Mouse (Mus musculus): Measurements from ENCODE around the gene Nckap5.

Gene Nckap5

DNA sequence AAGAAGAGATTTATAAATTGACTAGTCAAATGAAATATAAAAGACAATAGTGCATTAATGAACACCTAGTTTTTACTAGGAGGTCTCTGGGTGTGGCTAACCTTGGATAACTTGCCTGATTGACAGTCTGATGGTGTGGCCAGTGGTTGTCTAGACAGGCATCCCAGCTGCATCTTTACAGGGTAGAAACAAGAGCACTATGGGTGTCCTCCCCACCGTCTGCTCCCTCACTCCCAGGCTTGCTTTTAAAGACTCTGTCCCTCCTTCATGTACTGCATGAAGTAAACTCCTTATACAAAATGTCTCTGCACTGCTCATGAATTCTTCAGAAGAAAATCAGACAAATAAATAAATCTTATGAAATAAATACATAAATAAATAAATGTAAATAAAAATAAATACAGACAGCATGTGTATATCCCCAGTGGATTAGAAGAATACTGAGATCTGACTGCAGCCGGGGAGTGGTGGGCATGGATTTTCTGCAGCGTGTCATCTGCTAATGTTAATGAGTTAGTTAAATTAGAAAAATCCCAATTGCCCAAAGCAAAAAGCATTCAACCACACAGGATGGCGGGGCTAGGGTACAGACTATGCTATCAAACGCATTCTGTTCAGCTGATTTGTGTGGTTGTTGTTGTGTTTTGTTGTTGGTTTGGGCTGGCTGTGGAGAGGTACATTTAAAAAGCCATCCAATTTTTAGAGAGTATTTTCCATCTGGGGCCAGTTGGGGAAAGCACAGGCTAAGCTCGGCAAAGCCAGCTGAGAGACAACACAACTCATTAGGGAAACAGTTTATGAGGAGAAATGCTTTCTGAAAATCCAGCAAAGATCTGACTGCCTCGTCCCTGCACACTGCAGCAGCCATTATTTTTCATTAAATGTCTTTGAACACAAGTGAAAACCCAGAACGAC is 130.3 kb downstream of the Nckap5 start:
- DNase-seq: no peak

DNA sequence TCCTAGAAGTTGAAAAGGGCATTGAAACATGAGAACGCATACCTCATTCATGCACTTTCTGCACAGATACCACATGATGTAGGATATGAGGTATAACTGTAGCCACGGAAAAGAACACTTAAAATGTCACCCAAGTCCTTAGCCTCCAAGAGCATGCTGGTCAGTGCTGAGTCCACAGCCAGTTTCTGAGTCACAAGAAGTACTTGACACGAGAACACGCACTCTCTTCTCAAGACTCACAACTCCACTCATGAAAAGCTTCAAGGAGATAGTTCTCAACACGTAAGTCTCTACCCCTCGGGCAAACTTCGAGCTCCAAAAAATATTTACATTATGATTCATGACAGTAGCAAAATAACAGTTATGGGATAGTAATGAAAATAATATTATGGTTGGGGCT is 137.0 kb downstream of the Nckap5 start:
- DNase-seq: no peak

DNA sequence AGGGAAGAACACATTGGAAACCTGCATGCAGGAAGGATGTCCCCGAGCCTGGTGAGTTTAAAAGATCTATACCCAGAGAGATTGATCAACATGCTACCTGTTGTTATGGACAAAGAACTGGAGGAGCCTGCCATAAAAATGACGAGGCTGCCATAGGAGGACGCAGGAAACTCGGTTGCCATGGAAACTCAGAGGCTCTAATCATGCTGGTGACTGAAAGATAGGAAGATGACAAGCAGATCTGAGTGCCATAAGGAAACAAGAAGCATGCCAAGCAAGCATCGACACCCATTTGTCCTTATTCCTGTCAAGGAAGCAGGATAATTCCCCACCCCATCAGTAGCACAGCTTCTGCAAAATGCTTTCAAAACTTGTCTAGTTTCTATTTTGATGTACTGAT is 142.0 kb downstream of the Nckap5 start:
- DNase-seq: no peak

DNA sequence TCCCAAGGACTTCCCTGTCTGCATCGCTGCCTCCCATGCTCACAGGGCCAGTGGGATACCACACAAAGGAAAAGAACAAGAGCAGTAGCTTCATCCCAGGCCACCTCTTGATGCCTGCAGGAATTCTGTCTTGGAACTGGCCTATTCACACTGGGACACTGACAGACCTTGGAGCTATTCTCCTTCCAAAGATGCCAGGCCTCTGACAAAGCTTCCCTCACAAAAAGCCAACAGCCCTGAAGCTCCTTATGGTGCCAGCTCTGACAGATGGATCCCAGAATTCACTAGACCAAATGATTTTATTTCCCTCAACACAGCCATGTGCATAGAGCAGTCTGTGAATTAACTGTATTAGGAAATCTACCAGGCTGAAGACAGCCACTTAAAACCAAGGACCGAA is 143.9 kb downstream of the Nckap5 start:
- DNase-seq: peak; percentile 75 to 81

DNA sequence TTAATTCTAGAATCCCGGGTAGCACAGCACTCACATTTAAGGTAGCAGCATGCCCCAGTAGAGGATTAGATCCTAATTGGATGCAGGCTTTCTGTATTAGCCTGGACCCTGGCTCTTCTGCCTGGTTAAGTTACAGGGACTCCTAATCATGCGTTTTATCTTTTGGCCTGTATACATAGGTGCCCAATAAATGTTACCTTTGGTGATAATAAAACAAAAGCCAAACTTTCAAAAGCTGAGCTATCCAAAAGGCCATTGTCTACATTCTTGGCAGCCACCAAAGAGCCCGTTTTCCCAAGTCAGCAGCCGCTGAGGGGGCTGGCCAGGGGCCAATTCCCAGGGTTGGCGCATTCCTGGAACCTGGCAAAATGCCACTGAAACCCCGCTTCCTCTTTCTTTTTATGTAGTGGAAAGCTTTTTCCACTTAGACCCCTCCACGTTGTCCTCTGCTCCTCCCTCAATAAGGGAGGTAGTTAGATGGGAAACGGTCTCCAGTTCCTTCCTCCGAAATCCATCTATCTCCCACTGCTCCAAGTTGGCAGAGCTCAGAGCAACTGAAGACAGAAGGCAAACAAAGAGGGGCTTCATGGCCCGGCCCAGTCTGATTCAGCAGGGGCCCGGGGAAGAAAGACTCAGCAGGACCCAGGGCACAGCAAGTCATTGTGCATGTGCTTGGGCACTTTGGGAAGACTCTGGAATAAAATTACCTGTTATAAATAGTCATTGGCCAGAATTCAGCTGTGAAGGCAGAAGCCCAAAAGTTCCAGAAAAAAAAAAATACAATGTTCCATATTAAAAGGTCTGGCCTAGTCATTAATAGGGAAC is 146.8 kb downstream of the Nckap5 start:
- DNase-seq: peak; percentile 21 to 39

DNA sequence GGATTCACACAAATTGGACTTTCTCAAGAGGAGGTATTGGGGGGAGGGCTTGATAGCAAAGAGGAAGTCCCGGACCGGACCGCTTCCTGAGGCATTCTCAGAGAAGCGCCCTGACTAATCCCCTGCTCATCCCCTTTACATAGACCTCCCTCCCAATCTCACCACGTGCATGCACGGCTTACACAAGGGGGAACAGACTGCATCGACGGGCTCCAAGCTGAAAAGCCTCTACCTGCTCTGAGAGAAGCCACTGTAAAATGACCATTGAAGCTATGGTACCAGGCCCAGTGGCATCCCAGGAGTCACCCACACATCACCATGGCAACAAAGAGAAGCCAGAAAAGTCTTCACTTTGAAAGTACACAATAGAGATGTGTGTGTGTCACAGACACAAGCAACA is 148.8 kb downstream of the Nckap5 start:
- no peak for DNase-seq

DNA sequence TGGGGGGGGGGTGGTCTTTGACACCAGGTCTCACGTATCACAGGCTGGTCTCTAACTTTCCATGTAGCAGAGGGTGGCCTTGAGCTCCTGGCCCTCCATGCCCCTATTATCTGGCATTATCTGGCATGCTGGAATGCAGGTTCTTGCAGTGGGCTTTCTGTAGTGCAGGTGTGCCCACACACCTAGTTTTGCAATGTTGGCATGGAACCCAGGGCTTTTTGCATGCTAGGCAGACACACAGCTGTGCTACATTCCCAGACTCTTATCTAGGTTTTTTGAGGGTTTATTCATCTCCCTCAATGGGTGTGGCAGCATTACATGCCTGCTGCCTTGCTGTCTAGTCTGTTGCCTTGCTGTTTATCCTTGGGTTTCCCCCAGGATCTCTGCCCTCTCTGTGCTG is 151.3 kb downstream of the Nckap5 start:
- DNase-seq: no peak

DNA sequence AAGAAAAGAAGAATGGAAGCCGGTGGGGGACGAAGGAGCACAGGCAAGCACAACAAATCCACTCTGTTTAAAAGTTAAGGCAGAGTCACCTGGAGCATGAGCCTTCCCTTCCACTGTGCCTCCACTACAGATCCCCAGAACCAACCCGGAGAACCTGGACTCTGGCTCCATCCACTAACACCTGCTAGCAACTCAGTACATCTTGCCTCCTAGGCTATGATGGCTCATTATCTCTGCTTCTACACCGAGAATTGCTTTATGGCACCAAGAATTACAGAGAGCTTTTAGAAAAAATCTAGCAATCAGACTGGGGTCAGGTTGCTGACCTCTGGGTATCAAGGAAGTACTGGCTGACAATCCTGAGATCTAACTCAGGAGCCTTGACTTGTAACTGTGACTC is 153.3 kb downstream of the Nckap5 start:
- DNase-seq: no peak

DNA sequence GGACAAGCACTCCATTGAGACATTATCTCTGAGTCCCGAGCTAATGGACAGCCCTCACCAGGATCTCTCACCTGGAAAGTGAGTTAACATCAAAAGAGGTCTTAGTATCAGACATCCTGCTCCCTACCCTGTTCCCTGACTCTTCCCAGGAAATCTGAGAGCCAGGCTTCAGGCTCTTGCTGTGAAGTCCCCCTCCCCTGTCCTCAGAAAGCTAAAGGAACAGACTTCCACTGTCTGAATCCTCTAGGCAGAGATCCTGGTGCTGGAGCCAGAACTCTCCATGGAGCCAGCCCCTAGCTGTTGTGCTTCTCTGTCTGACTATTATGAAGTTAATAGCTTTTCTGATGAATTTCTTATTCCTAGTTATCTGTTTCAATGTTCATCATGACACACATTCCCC is 153.8 kb downstream of the Nckap5 start:
- DNase-seq: no peak

DNA sequence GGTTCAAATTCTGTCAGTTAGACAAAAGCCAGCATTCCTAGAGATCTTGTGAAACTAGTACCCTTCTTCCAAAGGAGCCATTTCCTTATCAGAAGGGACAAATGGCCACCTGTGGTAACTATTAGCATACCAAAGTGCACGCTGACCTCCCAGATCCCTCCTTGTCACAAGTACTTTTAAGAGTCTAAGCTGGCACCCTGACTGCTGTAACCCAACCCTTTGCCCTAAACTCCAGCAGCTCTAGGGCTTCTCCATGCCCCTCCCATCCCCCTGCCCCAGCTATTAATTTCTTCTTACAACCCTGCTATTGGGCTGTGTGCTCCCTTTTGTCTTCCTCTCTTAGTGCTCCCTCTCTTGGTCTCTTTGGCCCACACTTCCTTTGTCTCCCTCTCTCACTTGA is 155.5 kb downstream of the Nckap5 start:
- DNase-seq: no peak

DNA sequence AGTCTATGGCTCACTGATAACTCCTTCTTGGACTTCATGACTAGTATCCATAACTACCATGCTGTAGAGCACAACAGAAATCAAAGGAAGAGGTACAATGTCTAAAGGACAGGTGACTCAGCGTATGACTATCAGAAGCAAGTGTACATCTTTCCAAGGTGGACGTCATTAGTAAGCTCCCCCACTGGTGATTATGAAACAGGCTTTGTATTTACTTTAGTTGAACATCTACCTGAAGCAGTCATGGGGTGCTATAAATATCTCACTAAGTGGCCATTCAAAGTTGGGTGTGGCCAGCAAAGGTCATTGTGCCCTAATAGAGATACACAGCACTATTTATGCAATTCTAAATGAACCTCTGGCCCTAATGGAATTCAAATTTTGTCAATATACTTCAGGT is 157.4 kb downstream of the Nckap5 start:
- no peak for DNase-seq

DNA sequence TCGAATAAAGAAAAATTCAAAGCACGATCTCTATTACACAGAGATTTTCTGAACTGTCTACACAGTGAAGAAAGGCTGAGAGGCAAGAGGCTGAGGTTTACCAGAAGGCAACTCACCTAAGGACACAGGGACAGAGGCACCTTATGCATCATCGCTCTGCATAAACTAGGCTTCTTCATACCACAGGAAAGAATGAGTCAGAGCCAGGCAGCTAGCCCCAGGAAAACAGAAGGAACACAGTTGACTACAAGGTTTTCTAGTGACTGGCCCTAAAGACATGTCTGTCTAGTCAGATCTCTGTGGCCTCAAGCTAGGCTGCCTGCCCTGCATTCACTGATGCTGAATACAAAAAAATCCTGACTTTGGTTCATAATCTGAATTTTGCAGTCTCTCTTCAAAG is 160.1 kb downstream of the Nckap5 start:
- no peak for DNase-seq

DNA sequence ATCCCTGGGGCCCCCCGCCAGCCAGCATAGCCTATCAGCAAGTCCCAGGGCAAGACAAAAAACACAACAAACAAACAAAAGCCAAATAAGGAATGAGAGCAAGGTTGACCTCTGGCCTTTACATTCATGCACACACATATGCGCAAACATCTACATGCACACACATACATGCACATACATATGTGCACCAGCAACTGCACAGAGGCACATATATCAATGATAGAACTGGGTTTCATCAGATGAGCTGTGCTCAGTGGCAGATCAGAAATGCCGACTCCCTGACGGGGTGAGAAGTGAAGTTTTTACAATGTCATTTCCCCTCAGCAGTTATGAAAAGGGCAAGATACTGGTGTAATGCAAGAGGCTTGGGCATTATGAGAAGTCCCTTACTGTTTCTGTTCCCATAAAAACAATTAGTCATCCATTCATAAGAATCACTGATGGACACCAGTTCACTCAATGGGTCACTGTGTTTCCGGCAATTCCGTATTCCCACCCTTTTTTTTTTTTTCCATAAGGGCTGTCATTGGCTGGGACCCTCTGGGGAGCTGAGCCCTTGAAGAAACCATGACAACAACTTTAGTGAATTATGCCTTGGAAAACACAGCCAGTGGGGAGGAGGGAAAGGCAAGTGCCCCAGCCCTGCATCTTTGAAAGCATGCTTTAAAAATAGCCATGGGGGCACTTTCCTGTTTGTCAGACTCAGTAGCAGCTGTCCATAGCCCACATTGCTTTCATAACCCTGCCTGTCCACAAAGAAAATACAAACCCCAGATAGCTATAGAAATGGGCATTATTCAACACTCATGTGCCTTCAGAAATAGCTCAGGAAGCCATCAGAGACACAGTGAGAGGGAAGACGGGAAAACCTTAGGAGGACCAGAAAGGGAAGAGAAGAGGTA is 170.2 kb downstream of the Nckap5 start:
- DNase-seq: no peak

DNA sequence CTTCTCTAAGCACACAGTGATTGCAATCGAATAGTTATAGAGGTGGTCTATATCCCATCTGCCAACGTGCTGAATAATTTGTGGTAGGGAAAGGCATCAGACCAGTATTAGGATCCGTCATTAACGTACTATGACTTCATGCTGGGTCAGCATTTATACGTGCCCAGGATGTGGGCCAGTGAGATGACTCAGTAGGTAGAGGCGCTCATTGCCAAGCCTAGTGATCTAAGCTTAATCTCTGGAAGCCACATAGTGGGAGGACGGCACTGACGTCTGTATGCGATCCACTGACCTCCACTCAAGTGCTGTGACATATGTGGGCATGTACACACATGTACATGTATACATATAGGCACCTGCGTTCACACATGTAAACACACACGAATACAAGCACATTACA is 171.9 kb downstream of the Nckap5 start:
- no peak for DNase-seq

DNA sequence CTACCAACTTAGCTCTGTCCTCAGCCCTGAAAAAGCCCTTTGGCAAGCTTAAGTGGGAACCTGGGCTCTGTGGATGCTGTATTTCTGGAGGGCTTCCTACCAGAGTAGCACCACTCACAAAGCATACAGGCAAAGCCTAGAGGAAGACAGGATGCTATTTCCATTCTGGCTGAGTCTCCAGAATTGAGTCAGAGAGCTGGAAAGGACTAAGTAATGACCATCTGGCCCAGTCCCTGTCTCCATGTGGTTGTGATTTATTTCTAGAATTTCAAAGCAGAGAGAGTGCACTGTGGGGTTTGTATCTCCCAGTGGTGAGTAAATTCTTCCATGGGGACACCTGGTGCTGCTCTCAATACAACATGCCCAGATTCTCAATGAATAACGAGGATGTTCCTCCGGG is 174.4 kb downstream of the Nckap5 start:
- DNase-seq: peak; percentile 62 to 69

DNA sequence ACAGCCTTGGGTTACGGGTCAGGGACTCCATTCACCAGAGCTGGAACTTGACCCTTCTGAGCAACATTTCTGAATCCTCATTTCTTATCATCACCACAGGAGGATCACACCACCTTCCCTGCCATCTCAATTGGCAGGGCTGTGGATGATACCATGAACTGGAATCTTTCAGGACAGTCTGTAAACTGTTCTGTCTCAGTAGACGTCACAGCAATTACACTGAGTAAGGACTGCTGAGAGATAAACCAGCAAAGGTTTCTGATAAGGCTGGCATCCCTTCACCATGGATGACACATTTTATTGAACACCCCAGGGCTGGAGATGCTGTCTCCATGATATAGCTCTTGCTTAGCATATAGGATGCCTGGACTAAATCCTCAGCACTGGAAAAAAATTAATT is 178.5 kb downstream of the Nckap5 start:
- DNase-seq: no peak

DNA sequence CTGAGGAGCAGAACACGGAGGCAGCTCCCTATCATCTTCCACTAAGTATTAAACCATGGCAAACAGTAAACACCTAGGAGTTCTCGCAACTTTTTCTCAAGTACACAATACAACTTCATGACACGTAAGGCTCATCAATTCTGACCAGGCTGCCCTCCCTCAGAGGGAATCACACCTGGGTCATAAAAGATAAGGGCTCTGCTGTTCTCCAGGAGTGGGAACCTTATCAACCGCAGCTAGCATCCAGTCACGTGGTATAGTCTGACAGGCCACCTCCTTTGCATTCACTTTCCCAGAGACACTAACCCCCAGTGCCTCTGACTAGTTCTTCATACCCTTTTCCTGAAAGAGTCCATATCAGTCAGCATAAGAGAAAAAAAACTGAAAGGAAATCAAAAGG is 179.8 kb downstream of the Nckap5 start:
- no peak for DNase-seq

DNA sequence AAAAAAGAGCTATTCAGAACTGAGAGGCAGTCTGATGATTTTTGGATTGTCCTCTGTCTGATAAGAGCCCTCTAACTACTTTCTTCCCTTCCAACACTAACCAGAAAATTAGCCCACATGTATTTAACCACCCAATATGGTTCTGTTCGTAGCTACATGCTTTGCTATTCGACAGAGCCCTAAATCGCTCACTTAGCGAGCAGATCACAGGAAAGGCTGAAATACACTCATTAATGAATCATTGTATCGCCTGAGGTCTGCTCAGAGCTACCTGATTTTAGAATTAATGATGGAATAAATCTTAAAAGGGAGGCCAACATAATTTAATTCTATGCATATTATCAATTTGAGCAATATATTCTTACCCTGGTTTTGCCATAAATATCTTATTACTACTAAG is 187.8 kb downstream of the Nckap5 start:
- no peak for DNase-seq

DNA sequence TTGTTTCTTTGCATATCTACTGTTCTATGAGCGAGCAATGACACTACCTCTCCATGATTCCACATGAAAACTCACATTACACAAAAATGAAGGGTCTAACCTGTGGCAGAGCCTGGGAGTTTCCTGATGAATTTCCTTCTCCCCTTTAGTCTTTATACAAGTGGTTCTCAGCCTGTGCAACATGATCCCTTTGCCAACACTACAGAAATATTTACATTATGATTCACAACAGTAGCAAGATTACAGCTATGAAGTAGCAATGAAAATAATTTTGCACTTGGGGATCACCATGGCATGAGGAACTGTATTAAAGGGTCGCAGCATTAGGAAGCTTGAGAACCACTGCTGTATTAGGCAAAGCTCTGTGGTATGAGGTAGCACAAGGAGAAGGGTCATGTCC is 191.1 kb downstream of the Nckap5 start:
- DNase-seq: no peak

DNA sequence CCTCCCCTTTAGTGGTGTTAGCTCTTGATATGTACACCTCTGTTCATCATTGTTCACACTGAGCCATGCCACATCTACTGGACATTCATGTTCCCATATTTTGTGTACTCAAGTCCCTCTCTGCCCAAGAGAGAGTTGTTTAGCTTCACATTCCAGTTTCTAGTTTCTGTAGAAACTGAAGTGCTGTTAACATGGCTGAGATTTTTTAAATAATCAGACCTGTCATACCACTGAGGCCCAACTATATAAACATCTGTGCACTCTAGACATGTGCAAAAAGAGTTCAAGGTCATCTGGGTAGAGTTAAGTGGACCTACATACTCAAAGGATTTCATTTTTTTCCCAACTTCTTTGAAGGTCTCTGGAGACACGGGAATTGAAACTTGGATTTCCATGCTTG is 193.1 kb downstream of the Nckap5 start:
- DNase-seq: no peak

DNA sequence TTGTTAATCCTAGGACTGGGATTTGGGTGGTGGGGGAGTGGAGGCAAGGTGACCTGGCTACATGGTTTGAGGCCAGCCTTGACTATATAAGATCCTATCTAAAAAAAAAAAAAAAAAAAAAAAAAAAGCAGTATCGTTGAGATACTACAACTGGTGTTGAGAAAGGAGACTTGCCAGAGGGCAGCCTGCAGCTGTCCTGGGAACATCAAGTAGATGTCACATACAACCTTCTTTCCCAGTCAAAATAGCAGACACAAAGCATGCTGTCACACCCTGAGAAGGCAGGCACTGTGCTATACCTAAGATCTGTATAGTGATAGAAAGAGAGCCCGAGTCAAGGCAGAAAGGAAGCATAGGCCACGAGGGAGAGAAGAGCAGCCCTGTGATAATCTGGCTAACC is 204.4 kb downstream of the Nckap5 start:
- DNase-seq: no peak

DNA sequence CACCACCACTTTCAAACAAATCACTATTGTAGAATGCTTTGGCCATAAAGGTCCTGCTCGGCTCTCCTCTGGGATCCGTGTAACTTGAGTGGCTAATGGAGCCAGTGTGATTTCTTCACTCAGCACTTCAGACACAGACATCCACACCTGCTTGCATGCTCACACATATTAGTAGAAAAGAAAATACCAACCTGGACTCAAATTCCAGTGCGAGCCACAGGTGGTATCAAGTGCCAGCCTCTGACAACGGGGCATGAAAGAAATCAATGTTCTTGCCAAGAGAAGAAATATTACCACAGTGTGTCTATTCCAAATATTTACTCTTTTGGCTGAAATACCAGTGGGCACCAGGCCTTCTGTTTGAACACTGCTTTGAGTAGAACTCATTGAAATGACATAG is 208.6 kb downstream of the Nckap5 start:
- no peak for DNase-seq

DNA sequence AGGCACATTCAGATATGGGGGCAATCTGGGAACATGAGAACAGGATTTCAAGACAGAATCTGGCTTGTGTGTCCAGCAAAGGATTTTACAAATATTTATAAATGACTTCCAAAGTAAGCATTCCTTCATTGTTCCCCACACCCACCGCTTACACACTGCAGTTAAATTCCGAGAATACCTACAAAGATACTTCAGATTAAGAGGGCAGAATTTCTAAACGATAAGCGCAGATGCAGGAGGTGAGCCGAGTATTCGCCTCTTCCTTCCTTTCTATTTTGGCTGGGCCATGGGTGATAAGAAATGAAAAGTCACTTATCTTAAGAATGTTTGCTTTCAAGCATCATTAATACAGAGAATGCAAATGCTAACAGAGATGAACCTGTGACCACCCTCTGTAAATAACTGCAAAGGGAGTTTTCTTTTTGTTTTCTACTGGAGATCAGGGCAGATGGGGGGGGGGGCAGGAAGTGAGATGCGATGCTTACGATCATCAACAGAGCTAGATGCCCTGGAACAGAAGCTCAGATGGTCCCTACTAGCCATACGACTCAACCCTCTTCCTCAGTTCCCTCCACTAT is 213.0 kb downstream of the Nckap5 start:
- DNase-seq: no peak

Measured in cerebellum, adult 18-20 months (tissue).